Mouse (Mus musculus) hindbrain, embryonic 14.5 days (tissue): Measurements from ENCODE around the gene Dazap2. TPM values are rescaled to one million over a fixed set of nuclear protein-coding genes. Genes with fewer than 3 reads are reported as not detected.

Experiments
- ATAC-seq: fragments of 200-750 bp; cut with Nextera tagmentation; 2 replicates; pipeline ENCODE4 v1.8.0; 2017; ENCODE audit warnings: moderate number of reproducible peaks, mild to moderate bottlenecking, moderate TSS enrichment, moderate library complexity; ENCODE audit not compliant: low FRiP score
- DNase-seq: peaks from one replicate; pipeline ENCODE4 v3.0.0-alpha.2; 2015; ENCODE audit warnings: low spot score
- H3K27ac ChIP-seq: fragments of 300-500 bp; sonication (generic); 2 replicates; pipeline ENCODE4 v1.5.1; 2014; ENCODE audit warnings: mild to moderate bottlenecking, moderate library complexity
- H3K27me3 ChIP-seq: fragments of 300-500 bp; sonication (generic); 2 replicates; pipeline ENCODE4 v1.6.1; 2014; ENCODE audit warnings: mild to moderate bottlenecking, low read length, mixed read lengths; ENCODE audit not compliant: control insufficient read depth, insufficient read depth
- H3K36me3 ChIP-seq: fragments of 300-500 bp; sonication (generic); replicated peaks from 2 replicates; pipeline ENCODE4 v1.6.1; 2014; ENCODE audit not compliant: control insufficient read depth, insufficient read depth
- H3K4me1 ChIP-seq: fragments of 300-500 bp; sonication (generic); replicated peaks from 2 replicates; pipeline ENCODE4 v1.6.1; 2014; ENCODE audit warnings: antibody characterized with exemption, low read length, mixed read lengths; ENCODE audit not compliant: control insufficient read depth, insufficient read depth
- H3K4me2 ChIP-seq: fragments of 300-500 bp; sonication (generic); replicated peaks from 2 replicates; pipeline ENCODE4 v1.6.1; 2014; ENCODE audit warnings: mild to moderate bottlenecking, moderate library complexity
- H3K4me3 ChIP-seq: fragments of 300-500 bp; sonication (generic); replicated peaks from 2 replicates; pipeline ENCODE4 v1.5.1; 2014; ENCODE audit warnings: mild to moderate bottlenecking, low read length
- H3K9ac ChIP-seq: fragments of 300-500 bp; sonication (generic); 2 replicates; pipeline ENCODE4 v1.6.1; 2014
- H3K9me3 ChIP-seq: fragments of 300-500 bp; sonication (generic); 2 replicates; pipeline ENCODE4 v1.6.1; 2016; ENCODE audit warnings: low read length; ENCODE audit not compliant: control insufficient read depth
- WGBS: fragments of 180-500 bp; shearing (Covaris S2); extraction: QIAGEN DNeasy Blood & Tissue Kit; methylation state at CpG from one replicate; pipeline ENCODE4 v1.1.7; 2014; 5-methylcytosine and 5-hydroxymethylcytosine counted together
- polyA plus RNA-seq: library from polyadenylated mRNA; unstranded; fragments of >200 nt; fragmentation: Nextera tagmentation; extraction: Ambion mirVana; gene quantifications from 2 replicates; pipeline ENCODE4 v1.2.1, GENCODE M21; 2014

Dazap2 gene
- polyA plus RNA-seq, 1 experiment from 2014 or later = 140 TPM

DNA sequence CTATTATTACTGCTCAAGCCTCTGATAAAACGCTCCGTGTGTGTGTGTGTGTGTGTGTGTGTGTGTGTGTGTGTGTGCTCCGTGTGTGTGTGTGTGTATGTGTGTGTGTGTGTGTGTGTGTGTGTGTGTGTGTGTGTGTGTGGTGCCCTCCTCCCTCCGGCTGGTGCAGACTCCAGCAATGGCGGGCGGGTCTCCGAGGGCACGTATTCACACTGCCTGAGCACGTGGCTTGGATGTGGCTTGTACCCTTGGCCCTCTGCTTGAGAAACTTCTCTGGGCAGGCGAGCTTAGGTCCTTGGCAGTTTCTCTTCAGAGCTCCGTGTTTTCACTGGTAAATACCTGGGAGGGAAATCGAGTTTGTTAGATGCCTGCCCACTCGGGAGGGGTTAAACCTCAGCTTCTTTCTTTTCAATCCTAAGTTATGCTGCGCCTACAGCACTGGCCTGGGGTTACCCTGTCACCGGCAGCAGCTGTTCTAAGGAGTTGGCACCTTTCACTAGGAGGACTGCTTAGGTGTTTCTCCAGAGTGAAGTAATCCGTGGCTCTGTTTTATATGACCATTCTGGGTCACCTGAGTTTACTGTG, 26.2 kb downstream of the Dazap2 start:
- H3K9ac ChIP-seq = no peak overlapping the region
- H3K4me1 ChIP-seq = peaks cover 11% of the 10 kb centered on the region; the same call in 1 of the 2 replicates
- ATAC-seq (no peak), DNase-seq (no peak)
- 79% methylated on average over 13 of the region's 16 CpGs for WGBS
- no peak overlapping the region for H3K4me3 ChIP-seq
- H3K27ac ChIP-seq = no peak overlapping the region
- H3K9me3 ChIP-seq = no peaks in the 10 kb centered on the region
- H3K36me3 ChIP-seq = no peaks in the 10 kb centered on the region
- no peak overlapping the region for H3K4me2 ChIP-seq
- peaks cover 28% of the 10 kb centered on the region for H3K27me3 ChIP-seq

DNA sequence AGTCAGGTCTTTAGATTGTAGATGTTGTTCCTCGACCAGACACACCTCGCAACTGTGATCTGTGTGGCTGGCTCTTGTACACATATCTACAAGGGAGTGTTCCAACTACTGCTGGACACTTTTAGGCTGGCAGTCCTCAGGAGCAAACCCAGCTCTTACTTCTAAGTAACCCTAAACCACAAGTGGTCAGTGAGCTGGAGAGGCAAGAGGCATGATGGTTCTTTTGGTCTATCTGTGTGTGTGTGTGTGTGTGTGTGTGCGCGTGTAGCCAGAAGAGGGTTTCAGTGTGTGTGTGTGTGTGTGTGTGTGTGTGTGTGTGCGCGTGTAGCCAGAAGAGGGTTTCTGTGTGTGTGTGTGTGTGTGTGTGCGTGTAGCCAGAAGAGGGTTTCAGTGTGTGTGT, 27.3 kb downstream of the Dazap2 start:
- H3K9ac ChIP-seq = no peak overlapping the region
- ATAC-seq = no peak
- no peaks in the 10 kb centered on the region for H3K4me1 ChIP-seq
- H3K9me3 ChIP-seq = no peaks in the 10 kb centered on the region
- no peaks in the 10 kb centered on the region for H3K36me3 ChIP-seq
- no peak overlapping the region for H3K4me3 ChIP-seq
- peaks cover 16% of the 10 kb centered on the region for H3K27me3 ChIP-seq
- WGBS = 97% methylated on average over 7 of the region's 7 CpGs
- H3K4me2 ChIP-seq = no peak overlapping the region
- H3K27ac ChIP-seq = no peak overlapping the region
- DNase-seq = no peak

DNA sequence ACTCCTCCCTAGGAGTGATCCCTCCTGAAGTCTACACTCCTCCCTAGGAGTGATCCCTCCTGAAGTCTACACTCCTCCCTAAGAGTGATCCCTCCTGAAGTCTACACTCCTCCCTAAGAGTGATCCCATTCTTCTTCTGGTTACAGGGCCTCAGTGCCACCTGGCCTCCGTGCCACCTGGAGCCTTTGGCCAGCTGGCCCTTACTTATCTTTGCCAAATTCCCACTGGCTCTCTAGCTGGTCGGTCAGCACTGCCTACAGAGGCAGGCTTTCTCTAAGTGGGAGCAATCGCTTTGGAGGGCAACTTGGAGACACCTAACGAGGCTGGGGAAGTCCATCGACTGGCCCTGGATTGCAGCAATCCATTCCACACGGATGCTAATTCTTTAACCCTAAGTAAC, 31.0 kb downstream of the Dazap2 start:
- DNase-seq (no peak), ATAC-seq (no peak)
- H3K36me3 ChIP-seq = no peaks in the 10 kb centered on the region
- H3K4me3 ChIP-seq = no peak overlapping the region
- WGBS = 88% methylated on average over 6 of the region's 6 CpGs
- H3K27ac ChIP-seq = no peak overlapping the region
- no peaks in the 10 kb centered on the region for H3K27me3 ChIP-seq
- no peak overlapping the region for H3K9ac ChIP-seq
- no peak overlapping the region for H3K4me2 ChIP-seq
- H3K9me3 ChIP-seq = no peaks in the 10 kb centered on the region
- H3K4me1 ChIP-seq = no peaks in the 10 kb centered on the region

DNA sequence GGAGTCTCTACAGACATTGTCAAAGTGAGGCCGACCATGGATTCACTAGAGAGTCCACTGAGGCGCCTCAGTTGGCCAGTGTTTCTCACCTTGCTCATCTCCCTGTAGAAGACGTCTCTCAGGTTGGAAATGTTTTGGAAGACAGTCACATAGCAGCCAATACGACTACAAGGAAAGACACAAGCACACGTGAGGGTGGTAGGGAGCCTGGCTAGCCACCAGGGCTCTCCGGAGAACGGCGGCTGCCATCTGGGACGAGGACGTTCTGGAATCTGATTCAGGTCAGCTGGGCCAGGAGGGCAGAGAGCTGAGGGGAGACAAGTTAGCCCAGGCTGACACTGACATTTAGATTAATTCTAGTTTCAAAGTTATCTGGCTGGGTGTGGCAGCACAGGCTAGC, 35.0 kb downstream of the Dazap2 start:
- ATAC-seq (no peak), DNase-seq (no peak)
- Histone ChIP-seq H3K4me2 (no peak overlapping the region), H3K9ac (no peak overlapping the region), H3K36me3 (no peaks in the 10 kb centered on the region), H3K27ac (no peak overlapping the region), H3K4me3 (no peak overlapping the region), H3K4me1 (no peaks in the 10 kb centered on the region), H3K9me3 (no peaks in the 10 kb centered on the region), H3K27me3 (no peaks in the 10 kb centered on the region)
- 83% methylated on average over 10 of the region's 10 CpGs for WGBS

DNA sequence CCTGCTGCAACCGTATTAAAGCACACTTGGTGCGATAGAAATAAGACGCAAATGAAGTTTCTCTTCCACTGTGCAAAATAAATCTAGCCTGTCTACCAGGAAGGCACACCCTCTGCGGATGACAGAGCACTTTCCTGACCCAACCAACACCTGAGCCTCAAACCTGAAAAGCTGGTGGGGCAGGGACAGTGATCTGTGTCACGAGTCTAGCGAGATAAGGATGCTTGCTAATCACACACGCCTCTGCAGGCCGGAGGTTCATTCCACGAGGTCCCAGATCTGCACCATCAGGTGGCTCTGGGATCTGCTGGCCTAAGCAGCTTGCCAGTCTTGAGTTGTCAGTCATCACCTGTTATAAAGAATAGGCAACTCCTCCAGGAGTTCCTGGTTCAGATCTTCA, 36.5 kb downstream of the Dazap2 start:
- H3K36me3 ChIP-seq = no peaks in the 10 kb centered on the region
- H3K27me3 ChIP-seq = no peaks in the 10 kb centered on the region
- H3K4me1 ChIP-seq = no peaks in the 10 kb centered on the region
- H3K9ac ChIP-seq = no peak overlapping the region
- no peak overlapping the region for H3K27ac ChIP-seq
- no peak for DNase-seq
- no peak overlapping the region for H3K4me3 ChIP-seq
- no peak for ATAC-seq
- no peak overlapping the region for H3K4me2 ChIP-seq
- WGBS = 85% methylated on average over 9 of the region's 9 CpGs
- no peaks in the 10 kb centered on the region for H3K9me3 ChIP-seq

DNA sequence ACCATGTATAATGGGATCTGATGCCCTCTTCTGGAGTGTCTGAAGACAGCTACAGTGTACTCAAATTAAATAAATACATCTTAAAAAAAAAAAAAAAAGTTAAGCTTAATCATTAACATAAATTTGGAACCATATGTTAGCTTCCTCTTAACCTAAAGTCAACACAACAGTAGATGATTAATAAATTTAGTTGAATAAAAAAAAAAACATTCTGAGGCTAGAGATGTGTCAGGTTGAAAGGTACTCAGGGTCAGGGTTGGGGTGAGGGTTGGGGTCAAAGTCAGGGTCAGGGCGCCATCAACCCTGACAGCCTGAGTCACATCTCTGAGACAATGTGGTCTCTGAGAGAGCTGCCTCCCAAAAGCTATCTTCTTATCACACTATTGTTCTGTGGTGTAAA, 39.1 kb downstream of the Dazap2 start:
- ATAC-seq (no peak), DNase-seq (no peak)
- no peaks in the 10 kb centered on the region for H3K9me3 ChIP-seq
- H3K36me3 ChIP-seq = no peaks in the 10 kb centered on the region
- H3K4me2 ChIP-seq = no peak overlapping the region
- H3K27me3 ChIP-seq = no peaks in the 10 kb centered on the region
- WGBS = 88% methylated on average over 1 of the region's 1 CpGs
- no peak overlapping the region for H3K9ac ChIP-seq
- no peak overlapping the region for H3K4me3 ChIP-seq
- no peaks in the 10 kb centered on the region for H3K4me1 ChIP-seq
- no peak overlapping the region for H3K27ac ChIP-seq

DNA sequence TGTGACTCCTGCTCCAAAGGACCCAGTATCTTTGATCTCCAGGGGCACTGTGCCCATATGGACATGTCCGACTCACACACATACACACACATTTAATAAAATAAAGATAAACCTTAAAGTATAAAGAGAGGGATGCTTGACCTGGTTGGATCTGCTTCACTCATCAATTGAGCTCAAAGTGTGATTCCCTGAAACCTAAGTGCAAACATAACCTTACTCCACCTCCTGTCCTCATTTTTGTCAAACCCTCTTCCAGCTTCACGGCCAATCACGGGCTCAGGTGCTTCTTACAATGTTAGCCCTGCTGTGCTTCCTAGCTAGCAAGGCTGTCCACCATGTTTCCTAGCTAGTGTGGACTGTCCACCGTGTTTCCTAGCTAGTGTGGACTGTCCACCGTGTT, 40.1 kb downstream of the Dazap2 start:
- H3K4me3 ChIP-seq = no peak overlapping the region
- no peaks in the 10 kb centered on the region for H3K36me3 ChIP-seq
- no peak overlapping the region for H3K27ac ChIP-seq
- H3K4me1 ChIP-seq = no peaks in the 10 kb centered on the region
- no peak overlapping the region for H3K4me2 ChIP-seq
- ATAC-seq = no peak
- no peak for DNase-seq
- no peak overlapping the region for H3K9ac ChIP-seq
- H3K9me3 ChIP-seq = no peaks in the 10 kb centered on the region
- H3K27me3 ChIP-seq = no peaks in the 10 kb centered on the region
- 93% methylated on average over 5 of the region's 5 CpGs for WGBS

DNA sequence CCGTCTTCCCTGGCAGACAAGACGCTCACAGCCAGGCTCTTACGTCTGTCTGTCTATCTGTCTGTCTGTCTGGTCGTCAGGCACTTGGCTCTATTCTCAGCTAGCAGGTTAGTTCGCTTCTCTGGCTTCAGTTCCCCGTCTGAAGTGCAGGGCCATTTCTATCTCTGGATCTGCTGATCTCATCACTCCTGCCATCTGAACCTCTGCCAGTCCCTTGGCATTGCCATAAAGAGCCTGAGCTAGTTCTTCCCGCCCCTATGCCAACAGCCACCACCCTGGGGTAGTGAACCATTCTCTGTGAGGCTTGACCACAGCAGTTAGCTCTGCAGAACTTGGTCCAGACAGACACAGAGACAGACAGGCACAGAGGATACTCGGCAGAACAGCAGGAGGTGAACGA, 45.2 kb downstream of the Dazap2 start:
- H3K4me2 ChIP-seq = no peak overlapping the region
- WGBS = 84% methylated on average over 9 of the region's 9 CpGs
- no peaks in the 10 kb centered on the region for H3K36me3 ChIP-seq
- H3K9me3 ChIP-seq = no peaks in the 10 kb centered on the region
- no peak overlapping the region for H3K27ac ChIP-seq
- DNase-seq (no peak), ATAC-seq (no peak)
- no peak overlapping the region for H3K4me3 ChIP-seq
- no peak overlapping the region for H3K9ac ChIP-seq
- H3K4me1 ChIP-seq = no peaks in the 10 kb centered on the region
- H3K27me3 ChIP-seq = no peaks in the 10 kb centered on the region

DNA sequence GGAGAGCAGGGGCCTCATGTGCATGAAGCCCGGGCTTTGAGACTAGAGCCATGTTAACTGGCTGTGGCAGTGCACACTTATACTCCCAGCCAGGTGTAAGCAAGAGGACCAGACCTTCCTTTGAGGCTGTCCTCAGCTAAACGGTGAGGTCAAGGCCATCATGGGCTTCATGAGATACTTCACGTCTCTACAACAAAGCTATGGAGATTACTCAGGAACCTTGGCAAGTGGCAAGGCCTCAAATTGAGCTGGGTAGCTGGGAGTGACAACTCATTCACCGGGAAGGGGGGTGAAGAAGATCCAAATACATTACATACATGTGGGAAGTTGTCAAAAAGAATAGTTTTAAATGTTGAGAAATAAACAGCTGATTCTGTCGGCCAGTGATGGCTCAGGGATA, 45.7 kb downstream of the Dazap2 start:
- no peak overlapping the region for H3K4me3 ChIP-seq
- WGBS = 91% methylated on average over 5 of the region's 5 CpGs
- no peaks in the 10 kb centered on the region for H3K27me3 ChIP-seq
- no peak overlapping the region for H3K27ac ChIP-seq
- no peaks in the 10 kb centered on the region for H3K9me3 ChIP-seq
- ATAC-seq (no peak), DNase-seq (no peak)
- no peak overlapping the region for H3K4me2 ChIP-seq
- no peak overlapping the region for H3K9ac ChIP-seq
- no peaks in the 10 kb centered on the region for H3K4me1 ChIP-seq
- H3K36me3 ChIP-seq = no peaks in the 10 kb centered on the region

DNA sequence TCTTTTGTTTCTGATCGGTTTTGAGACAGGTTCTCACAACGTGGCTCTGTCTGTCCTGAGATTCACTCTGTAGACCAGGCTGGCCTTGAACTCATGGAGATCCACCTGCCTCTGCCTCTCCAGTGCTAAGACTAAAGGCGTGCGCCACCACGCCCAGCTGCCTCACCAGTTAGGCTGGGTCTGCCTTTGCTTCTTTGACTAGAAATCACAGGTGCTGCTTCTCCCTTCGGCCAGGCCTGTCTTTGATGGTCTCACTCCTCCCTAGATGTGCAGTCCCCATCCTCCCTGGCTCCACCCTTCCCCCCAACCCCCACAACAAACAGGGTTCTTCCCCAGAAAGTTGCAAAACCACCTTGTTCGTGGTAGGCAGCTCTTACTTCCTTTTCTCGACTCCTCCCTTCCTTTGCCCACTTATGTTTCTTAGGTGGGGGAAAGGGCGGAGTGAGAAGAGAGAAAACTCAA, 49.7 kb downstream of the Dazap2 start:
- Histone ChIP-seq H3K27me3 (no peaks in the 10 kb centered on the region), H3K4me1 (no peaks in the 10 kb centered on the region), H3K4me3 (no peak overlapping the region), H3K4me2 (no peak overlapping the region), H3K27ac (no peak overlapping the region), H3K9ac (no peak overlapping the region), H3K9me3 (no peaks in the 10 kb centered on the region), H3K36me3 (no peaks in the 10 kb centered on the region)
- DNase-seq (no peak), ATAC-seq (no peak)
- 87% methylated on average over 9 of the region's 9 CpGs for WGBS
